Mouse (Mus musculus) myocyte (in vitro differentiated cells): Measurements from ENCODE around the gene Ubr7.

Experiments
- CEBPB ChIP-seq: IDR thresholded peaks from 2 replicates; pipeline ENCODE4 v1.6.1; 2011; ENCODE audit warnings: mild to moderate bottlenecking, moderate library complexity; ENCODE audit not compliant: poor library complexity, insufficient read depth, severe bottlenecking
- E2F4 ChIP-seq: IDR thresholded peaks from one replicate; pipeline ENCODE4 v1.6.1; 2011; ENCODE audit warnings: mild to moderate bottlenecking, control low read depth, moderate library complexity; ENCODE audit not compliant: insufficient read depth
- MAX ChIP-seq: IDR thresholded peaks from one replicate; pipeline ENCODE4 v1.6.1; 2011; ENCODE audit warnings: low read depth, mild to moderate bottlenecking, control low read depth
- MYOD1 ChIP-seq, 3 experiments: IDR thresholded peaks; one replicate each; pipeline ENCODE4 v1.6.1; 2011; ENCODE audit warnings: control low read depth in 2 of 3, low read depth in 2 of 3, mild to moderate bottlenecking in 2 of 3, moderate library complexity in 1 of 3; ENCODE audit not compliant: insufficient read length in 2 of 3, control insufficient read depth in 1 of 3
- MYOG ChIP-seq, 3 experiments: IDR thresholded peaks; one replicate each; pipeline ENCODE4 v1.6.1; 2011; ENCODE audit warnings: control low read depth in 2 of 3, low read depth in 2 of 3, mild to moderate bottlenecking in 2 of 3; ENCODE audit not compliant: insufficient read length in 2 of 3, control insufficient read depth in 1 of 3, insufficient read depth in 1 of 3
- POLR2A ChIP-seq: IDR thresholded peaks from one replicate; pipeline ENCODE4 v1.6.1; 2011; ENCODE audit warnings: low read depth, mild to moderate bottlenecking, control low read depth, moderate library complexity; ENCODE audit not compliant: insufficient read length
- REST ChIP-seq: IDR thresholded peaks from one replicate; pipeline ENCODE4 v1.6.1; 2011; ENCODE audit warnings: mild to moderate bottlenecking, control low read depth, moderate library complexity; ENCODE audit not compliant: insufficient read depth, insufficient read length
- SRF ChIP-seq: IDR thresholded peaks from one replicate; pipeline ENCODE4 v1.6.1; 2011; ENCODE audit warnings: low read depth; ENCODE audit not compliant: control insufficient read depth, insufficient read length
- TCF12 ChIP-seq: IDR thresholded peaks from one replicate; pipeline ENCODE4 v1.6.1; 2011; ENCODE audit warnings: mild to moderate bottlenecking, control low read depth; ENCODE audit not compliant: poor library complexity, insufficient read depth, severe bottlenecking
- TCF3 ChIP-seq: IDR thresholded peaks from one replicate; pipeline ENCODE4 v1.6.1; 2011; ENCODE audit warnings: low read depth, control low read depth; ENCODE audit not compliant: insufficient read length
- USF1 ChIP-seq: IDR thresholded peaks from one replicate; pipeline ENCODE4 v1.6.1; 2011; ENCODE audit warnings: low read depth, mild to moderate bottlenecking, control low read depth, moderate library complexity

GRCm38 (mm10) chr12:102708220-102708619 lies 49.5 kb upstream of the Ubr7 start:
- TF ChIP-seq POLR2A (no peak), USF1 (no peak), CEBPB (no peak), TCF12 (no peak), E2F4 (no peak), TCF3 (no peak), MYOG (IDR thresholded peaks at IDR 0.05; ENCODE audit: control insufficient read depth in 1 of 3, insufficient read depth in 1 of 3, insufficient read length in 2 of 3, low read depth in 2 of 3) (no peak), SRF (no peak), MYOD1 (IDR thresholded peaks at IDR 0.05; ENCODE audit: control insufficient read depth in 1 of 3, insufficient read length in 2 of 3, low read depth in 2 of 3) (no peak), MAX (no peak), REST (no peak)
